Mouse (Mus musculus) megakaryocyte, embryonic 14.5 days (primary cell): ENCODE data around the gene Serpina5. TPM values are rescaled to one million over a fixed set of nuclear protein-coding genes. Genes with fewer than 3 reads are reported as not detected.

ENCODE experiments used
- H3K27me3 ChIP-seq: replicated peaks from 2 replicates; pipeline ENCODE3; 2012; ENCODE audit warnings: inconsistent platforms
- H3K36me3 ChIP-seq: replicated peaks from 2 replicates; pipeline ENCODE3; 2012; ENCODE audit warnings: low read length, inconsistent platforms, mixed read lengths
- H3K4me1 ChIP-seq: 2 replicates; pipeline ENCODE4 v1.6.1; 2012; ENCODE audit warnings: inconsistent platforms
- H3K4me3 ChIP-seq: replicated peaks from 2 replicates; pipeline ENCODE3; 2012; ENCODE audit warnings: moderate library complexity, mild to moderate bottlenecking, inconsistent platforms
- H3K9me3 ChIP-seq: 2 replicates; pipeline ENCODE4 v1.6.1; 2012; ENCODE audit warnings: inconsistent platforms
- FLI1 ChIP-seq: IDR thresholded peaks from 2 replicates; pipeline ENCODE4 v1.6.1; 2012; ENCODE audit warnings: low read length, inconsistent platforms, mixed read lengths
- GATA1 ChIP-seq: IDR thresholded peaks from 3 replicates; pipeline ENCODE4 v1.6.1; 2012; ENCODE audit warnings: mixed read lengths, low read length, inconsistent platforms, borderline replicate concordance
- polyA plus RNA-seq: library from polyadenylated mRNA; stranded (reverse); fragments of >175 nt; gene quantifications from 2 replicates; pipeline ENCODE4 v1.2.3, GENCODE M21; 2012; ENCODE audit warnings: low replicate concordance; ENCODE audit not compliant: insufficient read depth

The Serpina5 gene
- polyA plus RNA-seq, 1 experiment = not detected

- TF ChIP-seq FLI1 (no peak), GATA1 (no peak; the same call in 2 of the 3 replicates)
- Histone ChIP-seq H3K4me1 (peaks cover 70% of the 10 kb centered on the region), H3K4me3 (no peak overlapping the region), H3K27me3 (peaks cover 54% of the 10 kb centered on the region), H3K36me3 (no peaks in the 10 kb centered on the region), H3K9me3 (no peaks in the 10 kb centered on the region)
Measured at GRCm38 (mm10) chr12:104123097-104123496, 22.2 kb downstream of the Serpina5 start.

GRCm38 (mm10) chr12:104123996-104124395, 23.1 kb downstream of the Serpina5 start:
- H3K36me3 ChIP-seq = no peaks in the 10 kb centered on the region
- H3K4me3 ChIP-seq = no peak overlapping the region
- no peak for TF ChIP-seq FLI1
- no peak for TF ChIP-seq GATA1
- H3K9me3 ChIP-seq = no peaks in the 10 kb centered on the region
- peaks cover 54% of the 10 kb centered on the region for H3K27me3 ChIP-seq
- peaks cover 70% of the 10 kb centered on the region for H3K4me1 ChIP-seq

- no peak for TF ChIP-seq GATA1
- TF ChIP-seq FLI1 = no peak
- Histone ChIP-seq H3K4me3 (no peak overlapping the region), H3K27me3 (peaks cover 47% of the 10 kb centered on the region), H3K9me3 (no peaks in the 10 kb centered on the region), H3K4me1 (peaks cover 63% of the 10 kb centered on the region), H3K36me3 (no peaks in the 10 kb centered on the region)
Measured at GRCm38 (mm10) chr12:104125021-104125560, 24.2 kb downstream of the Serpina5 start.

- Histone ChIP-seq H3K4me1 (peaks cover 72% of the 10 kb centered on the region), H3K27me3 (peaks cover 37% of the 10 kb centered on the region), H3K4me3 (no peak within 1 kb of the TSS), H3K36me3 (no peaks in the 10 kb centered on the region), H3K9me3 (no peaks in the 10 kb centered on the region)
- no peak for TF ChIP-seq GATA1
- no peak for TF ChIP-seq FLI1
Measured at GRCm38 (mm10) chr12:104127696-104128095, 26.8 kb downstream of the Serpina5 start, which contains the start of gene Serpina3b. Gene Serpina3b, plus strand, starts transcription at chr12:104127996.

GRCm38 (mm10) chr12:104131041-104131440, 30.1 kb downstream of the Serpina5 start:
- H3K4me3 ChIP-seq = no peak overlapping the region
- H3K9me3 ChIP-seq = no peaks in the 10 kb centered on the region
- TF ChIP-seq GATA1 = no peak
- no peak for TF ChIP-seq FLI1
- peaks cover 27% of the 10 kb centered on the region for H3K27me3 ChIP-seq
- H3K36me3 ChIP-seq = no peaks in the 10 kb centered on the region
- H3K4me1 ChIP-seq = peaks cover 62% of the 10 kb centered on the region

- Histone ChIP-seq H3K9me3 (no peaks in the 10 kb centered on the region), H3K36me3 (no peaks in the 10 kb centered on the region), H3K4me1 (peaks cover 42% of the 10 kb centered on the region), H3K4me3 (no peak overlapping the region), H3K27me3 (peaks cover 14% of the 10 kb centered on the region)
- no peak for TF ChIP-seq FLI1
- TF ChIP-seq GATA1 = no peak
Measured at GRCm38 (mm10) chr12:104138216-104138615, 37.3 kb downstream of the Serpina5 start.

GRCm38 (mm10) chr12:104140543-104141103, 39.7 kb downstream of the Serpina5 start:
- Histone ChIP-seq H3K36me3 (no peaks in the 10 kb centered on the region), H3K4me3 (no peak overlapping the region), H3K27me3 (peaks cover 16% of the 10 kb centered on the region), H3K9me3 (no peaks in the 10 kb centered on the region), H3K4me1 (peaks cover 37% of the 10 kb centered on the region)
- no peak for TF ChIP-seq FLI1

GRCm38 (mm10) chr12:104141506-104141905, 40.6 kb downstream of the Serpina5 start:
- no peaks in the 10 kb centered on the region for H3K9me3 ChIP-seq
- peaks cover 37% of the 10 kb centered on the region for H3K4me1 ChIP-seq
- no peaks in the 10 kb centered on the region for H3K36me3 ChIP-seq
- no peak overlapping the region for H3K4me3 ChIP-seq
- TF ChIP-seq FLI1 = no peak
- TF ChIP-seq GATA1 = no peak
- peaks cover 23% of the 10 kb centered on the region for H3K27me3 ChIP-seq

- no peaks in the 10 kb centered on the region for H3K36me3 ChIP-seq
Measured at GRCm38 (mm10) chr12:104142427-104142826, 41.5 kb downstream of the Serpina5 start.

GRCm38 (mm10) chr12:104143286-104143685, 42.4 kb downstream of the Serpina5 start:
- peak overlapping the region; percentile 34 for H3K4me3 ChIP-seq
- no peak for TF ChIP-seq GATA1
- no peak for TF ChIP-seq FLI1
- H3K27me3 ChIP-seq = peaks cover 34% of the 10 kb centered on the region
- peaks cover 39% of the 10 kb centered on the region for H3K4me1 ChIP-seq
- no peaks in the 10 kb centered on the region for H3K36me3 ChIP-seq
- no peaks in the 10 kb centered on the region for H3K9me3 ChIP-seq

More at GRCm38 (mm10) chr12:104142427-104142826, 41.5 kb downstream of the Serpina5 start:
- H3K4me3 ChIP-seq = no peak overlapping the region
- no peak for TF ChIP-seq FLI1
- no peak for TF ChIP-seq GATA1
- peaks cover 32% of the 10 kb centered on the region for H3K27me3 ChIP-seq
- H3K9me3 ChIP-seq = no peaks in the 10 kb centered on the region
- H3K4me1 ChIP-seq = peaks cover 39% of the 10 kb centered on the region
